Mouse (Mus musculus) neural tube, embryonic 14.5 days (tissue): ENCODE measurements around the gene Myof. TPM values are rescaled to one million over a fixed set of nuclear protein-coding genes. Genes with fewer than 3 reads are reported as not detected.

Source experiments
- ATAC-seq: fragments of 200-750 bp; cut with Nextera tagmentation; 2 replicates; pipeline ENCODE4 v1.8.0; 2017; ENCODE audit warnings: low read depth, mild to moderate bottlenecking, moderate TSS enrichment, moderate library complexity
- H3K27ac ChIP-seq: fragments of 300-500 bp; sonication (generic); 2 replicates; pipeline ENCODE4 v1.5.1; 2014; ENCODE audit warnings: low read depth, mild to moderate bottlenecking, control low read depth, low read length, moderate library complexity, mixed read lengths
- H3K27me3 ChIP-seq: fragments of 300-500 bp; sonication (generic); 2 replicates; pipeline ENCODE4 v1.6.1; 2014; ENCODE audit warnings: low read length; ENCODE audit not compliant: control insufficient read depth, insufficient read depth
- H3K36me3 ChIP-seq: fragments of 300-500 bp; sonication (generic); 2 replicates; pipeline ENCODE4 v1.6.1; 2014; ENCODE audit warnings: low read length, mixed read lengths; ENCODE audit not compliant: control insufficient read depth, insufficient read depth
- H3K4me1 ChIP-seq: fragments of 300-500 bp; sonication (generic); 2 replicates; pipeline ENCODE4 v1.6.1; 2014; ENCODE audit warnings: low read length; ENCODE audit not compliant: control insufficient read depth, insufficient read depth
- H3K4me2 ChIP-seq: fragments of 300-500 bp; sonication (generic); 2 replicates; pipeline ENCODE4 v1.6.1; 2014; ENCODE audit warnings: mild to moderate bottlenecking, low read depth, low read length, control low read depth
- H3K4me3 ChIP-seq: fragments of 300-500 bp; sonication (generic); 2 replicates; pipeline ENCODE4 v1.5.1; 2014; ENCODE audit warnings: low read depth, low read length, control low read depth, mixed read lengths
- H3K9ac ChIP-seq: fragments of 300-500 bp; sonication (generic); replicated peaks from 2 replicates; pipeline ENCODE4 v1.6.1; 2014; ENCODE audit warnings: low read depth, mild to moderate bottlenecking, control low read depth, low read length, mixed read lengths
- H3K9me3 ChIP-seq: fragments of 300-500 bp; sonication (generic); 2 replicates; pipeline ENCODE4 v1.6.1; 2016; ENCODE audit warnings: low read length; ENCODE audit not compliant: control insufficient read depth
- WGBS: fragments of 180-500 bp; shearing (Covaris S2); extraction: QIAGEN DNeasy Blood & Tissue Kit; methylation state at CpG from one replicate; pipeline ENCODE4 v1.1.7; 2014; 5-methylcytosine and 5-hydroxymethylcytosine counted together
- polyA plus RNA-seq: library from polyadenylated mRNA; unstranded; fragments of >200 nt; fragmentation: Nextera tagmentation; extraction: Ambion mirVana; gene quantifications from 2 replicates; pipeline ENCODE4 v1.2.1, GENCODE M21; 2014

Gene Myof
- polyA plus RNA-seq, 1 experiment from 2014 or later, result 0.74 TPM

GRCm38 (mm10) chr19:38032993-38033734, 10.2 kb downstream of the Myof start:
- no peak overlapping the region for H3K9ac ChIP-seq
- H3K36me3 ChIP-seq, result no peaks in the 10 kb centered on the region
- no peak overlapping the region for H3K27ac ChIP-seq
- no peak overlapping the region for H3K4me3 ChIP-seq
- H3K4me2 ChIP-seq, result no peak overlapping the region
- no peaks in the 10 kb centered on the region for H3K9me3 ChIP-seq
- no peaks in the 10 kb centered on the region for H3K27me3 ChIP-seq
- H3K4me1 ChIP-seq, result peaks cover 3% of the 10 kb centered on the region
- ATAC-seq, result no peak
- WGBS, result 71% methylated on average over 15 of the region's 15 CpGs

GRCm38 (mm10) chr19:38031144-38031543, 12.2 kb downstream of the Myof start:
- Histone ChIP-seq H3K9ac (no peak overlapping the region), H3K4me3 (no peak overlapping the region), H3K9me3 (no peaks in the 10 kb centered on the region), H3K4me2 (peak overlapping the region; percentile 5; the same call in 1 of the 2 replicates), H3K36me3 (no peaks in the 10 kb centered on the region), H3K4me1 (peaks cover 3% of the 10 kb centered on the region), H3K27me3 (no peaks in the 10 kb centered on the region), H3K27ac (no peak overlapping the region)
- WGBS, result 75% methylated on average over 9 of the region's 9 CpGs
- 0 out of 2 replicates have a peak, but pooled peaks have one; percentile 41 for ATAC-seq

GRCm38 (mm10) chr19:38030673-38031137, 12.7 kb downstream of the Myof start:
- H3K4me1 ChIP-seq, result peaks cover 3% of the 10 kb centered on the region
- no peaks in the 10 kb centered on the region for H3K27me3 ChIP-seq
- H3K9ac ChIP-seq, result no peak overlapping the region
- H3K36me3 ChIP-seq, result no peaks in the 10 kb centered on the region
- peak overlapping the region; percentile 9; the same call in 1 of the 2 replicates for H3K4me2 ChIP-seq
- ATAC-seq, result peak; percentile 75; the same call in 1 of the 2 replicates
- no peaks in the 10 kb centered on the region for H3K9me3 ChIP-seq
- H3K4me3 ChIP-seq, result no peak overlapping the region
- no peak overlapping the region for H3K27ac ChIP-seq
- WGBS, result 4% methylated on average over 13 of the region's 23 CpGs

- Histone ChIP-seq H3K4me1 (peaks cover 3% of the 10 kb centered on the region), H3K9me3 (no peaks in the 10 kb centered on the region), H3K27me3 (no peaks in the 10 kb centered on the region), H3K4me2 (no peak overlapping the region), H3K4me3 (no peak overlapping the region), H3K36me3 (no peaks in the 10 kb centered on the region), H3K9ac (no peak overlapping the region), H3K27ac (no peak overlapping the region)
- WGBS, result 74% methylated on average over 3 of the region's 3 CpGs
- ATAC-seq, result no peak
Observed at GRCm38 (mm10) chr19:38029871-38030270, 13.5 kb downstream of the Myof start.

GRCm38 (mm10) chr19:38029292-38029691, 14.1 kb downstream of the Myof start:
- no peak overlapping the region for H3K4me2 ChIP-seq
- H3K27ac ChIP-seq, result no peak overlapping the region
- H3K4me1 ChIP-seq, result peaks cover 3% of the 10 kb centered on the region
- H3K9ac ChIP-seq, result no peak overlapping the region
- no peak overlapping the region for H3K4me3 ChIP-seq
- H3K27me3 ChIP-seq, result no peaks in the 10 kb centered on the region
- H3K36me3 ChIP-seq, result no peaks in the 10 kb centered on the region
- no peak for ATAC-seq
- no peaks in the 10 kb centered on the region for H3K9me3 ChIP-seq
- 92% methylated on average over 3 of the region's 3 CpGs for WGBS

GRCm38 (mm10) chr19:38027881-38028521, 15.4 kb downstream of the Myof start:
- ATAC-seq, result no peak
- 65% methylated on average over 10 of the region's 10 CpGs for WGBS
- Histone ChIP-seq H3K36me3 (no peaks in the 10 kb centered on the region), H3K27me3 (no peaks in the 10 kb centered on the region), H3K4me2 (no peak overlapping the region), H3K4me3 (no peak overlapping the region), H3K4me1 (peaks cover 3% of the 10 kb centered on the region), H3K9me3 (no peaks in the 10 kb centered on the region), H3K9ac (no peak overlapping the region), H3K27ac (no peak overlapping the region)

GRCm38 (mm10) chr19:38027389-38027788, 16.0 kb downstream of the Myof start:
- 84% methylated on average over 6 of the region's 6 CpGs for WGBS
- Histone ChIP-seq H3K27ac (no peak overlapping the region), H3K36me3 (no peaks in the 10 kb centered on the region), H3K4me1 (peaks cover 3% of the 10 kb centered on the region), H3K9me3 (no peaks in the 10 kb centered on the region), H3K27me3 (no peaks in the 10 kb centered on the region), H3K4me2 (no peak overlapping the region), H3K9ac (no peak overlapping the region), H3K4me3 (no peak overlapping the region)
- no peak for ATAC-seq

- H3K4me2 ChIP-seq, result no peak overlapping the region
- H3K36me3 ChIP-seq, result no peaks in the 10 kb centered on the region
- H3K4me1 ChIP-seq, result peaks cover 2% of the 10 kb centered on the region
- no peak overlapping the region for H3K9ac ChIP-seq
- no peaks in the 10 kb centered on the region for H3K9me3 ChIP-seq
- H3K27me3 ChIP-seq, result no peaks in the 10 kb centered on the region
- no peak overlapping the region for H3K27ac ChIP-seq
- ATAC-seq, result no peak
- 75% methylated on average over 8 of the region's 8 CpGs for WGBS
- H3K4me3 ChIP-seq, result no peak overlapping the region
Observed at GRCm38 (mm10) chr19:38026211-38026624, 17.2 kb downstream of the Myof start.
